Mouse (Mus musculus): ENCODE measurements around the gene Tnfsf13b.

Tnfsf13b gene

DNA sequence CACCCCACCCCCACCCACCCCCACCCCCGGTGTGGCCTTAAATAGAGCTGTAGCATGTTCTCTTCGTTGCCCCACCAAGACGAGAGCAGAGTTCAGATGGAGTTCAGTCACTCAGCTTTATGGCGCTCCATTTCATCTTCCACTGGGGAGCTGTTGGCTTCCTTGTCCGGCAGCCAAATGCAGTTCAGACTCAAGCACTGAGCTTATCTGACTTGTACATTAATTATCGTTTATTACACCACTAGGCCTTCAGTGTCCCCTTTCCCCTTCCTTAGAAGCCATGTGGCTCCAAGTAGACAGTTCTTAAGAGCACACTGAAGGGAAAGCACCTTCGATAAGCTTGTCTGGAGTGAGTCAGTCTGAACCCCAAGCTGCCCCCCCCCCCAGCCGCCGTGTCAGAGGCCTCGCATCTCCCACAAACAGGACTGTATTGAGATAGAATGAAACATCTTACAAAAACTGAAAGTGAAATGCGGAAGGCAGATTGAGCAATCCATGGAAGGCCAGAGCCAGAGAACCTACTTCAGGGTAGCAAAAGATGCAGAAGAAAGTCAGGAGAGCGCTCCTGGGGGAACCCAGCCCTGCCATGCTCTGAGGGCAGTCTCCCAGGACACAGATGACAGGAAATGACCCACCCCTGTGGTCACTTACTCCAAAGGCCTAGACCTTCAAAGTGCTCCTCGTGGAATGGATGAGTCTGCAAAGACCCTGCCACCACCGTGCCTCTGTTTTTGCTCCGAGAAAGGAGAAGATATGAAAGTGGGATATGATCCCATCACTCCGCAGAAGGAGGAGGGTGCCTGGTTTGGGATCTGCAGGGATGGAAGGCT is at the start of gene Tnfsf13b:
TSS of gene Tnfsf13b (plus strand) at position 312 of the 830 bp plus-strand sequence.
- peak; percentile 66 for DNase-seq (ENCODE audit: low read depth, low spot score)

GRCm38 (mm10) chr8:9958338-9958737 is 47.9 kb upstream of the Tnfsf13b start:
- DNase-seq (ENCODE audit: low read depth, low spot score), result no peak

- DNase-seq (ENCODE audit: low read depth, low spot score), result no peak
Observed at GRCm38 (mm10) chr8:9959919-9960318, 46.3 kb upstream of the Tnfsf13b start.

DNA sequence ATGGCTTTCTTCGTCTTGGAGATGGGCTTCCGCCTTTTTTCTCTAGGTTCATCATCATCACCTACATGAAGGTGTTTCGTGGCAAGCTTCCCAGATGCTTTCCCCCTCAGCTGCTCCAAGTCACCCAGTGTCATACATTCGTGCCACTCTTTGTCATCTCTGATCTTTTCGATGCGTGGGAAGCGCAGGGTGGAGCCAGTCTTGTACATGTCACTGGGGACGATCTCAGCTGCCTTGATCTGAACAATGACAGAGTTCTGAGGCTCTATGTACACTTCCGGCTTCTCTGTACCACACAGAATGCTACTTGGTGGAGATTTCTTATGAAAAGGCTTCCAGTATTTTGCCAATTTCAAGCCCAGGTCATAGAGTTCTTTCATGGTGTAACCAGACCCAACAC is 34.4 kb upstream of the Tnfsf13b start:
- peak; percentile 60 for DNase-seq (ENCODE audit: low read depth, low spot score)

- DNase-seq (ENCODE audit: low read depth, low spot score), result peak; percentile 31
Observed at GRCm38 (mm10) chr8:9975276-9975675, 31.0 kb upstream of the Tnfsf13b start.

DNA sequence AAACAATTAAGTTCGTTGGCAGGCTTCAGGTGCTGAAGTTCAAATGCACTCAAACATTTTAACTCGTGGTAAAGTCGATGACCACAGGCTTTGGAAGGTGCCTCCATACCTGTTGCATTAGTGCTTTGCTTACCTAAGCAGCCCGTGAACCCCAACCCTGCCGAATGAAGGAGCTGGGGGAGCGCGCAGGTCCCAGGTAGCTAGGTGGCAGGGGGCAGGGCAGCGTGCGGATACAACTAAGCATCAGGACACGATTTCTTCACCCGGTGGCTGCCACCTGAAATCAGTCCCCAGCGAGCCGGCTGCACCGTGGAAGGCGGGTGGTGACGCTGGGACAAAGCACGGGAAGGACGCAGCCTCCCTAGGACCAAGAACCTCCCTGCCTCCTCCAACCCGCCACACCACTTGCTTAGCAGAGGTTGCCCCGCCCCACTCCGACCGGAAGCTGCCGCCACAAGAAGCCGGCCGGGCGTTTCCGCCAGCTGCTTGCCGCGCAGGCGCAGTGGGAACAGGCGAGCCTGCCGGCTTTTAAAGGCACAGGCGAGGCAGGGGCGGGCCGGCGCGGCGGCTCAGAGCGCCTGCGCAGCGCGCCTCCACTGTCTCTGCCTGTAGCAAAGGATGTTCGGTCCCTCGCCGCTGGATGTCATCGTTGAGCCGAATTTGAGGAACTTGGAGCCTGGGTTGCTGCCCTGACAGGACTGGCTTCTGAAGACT is 30.2 kb upstream of the Tnfsf13b start:
- DNase-seq (ENCODE audit: low read depth, low spot score), result peak; percentile 99

DNA sequence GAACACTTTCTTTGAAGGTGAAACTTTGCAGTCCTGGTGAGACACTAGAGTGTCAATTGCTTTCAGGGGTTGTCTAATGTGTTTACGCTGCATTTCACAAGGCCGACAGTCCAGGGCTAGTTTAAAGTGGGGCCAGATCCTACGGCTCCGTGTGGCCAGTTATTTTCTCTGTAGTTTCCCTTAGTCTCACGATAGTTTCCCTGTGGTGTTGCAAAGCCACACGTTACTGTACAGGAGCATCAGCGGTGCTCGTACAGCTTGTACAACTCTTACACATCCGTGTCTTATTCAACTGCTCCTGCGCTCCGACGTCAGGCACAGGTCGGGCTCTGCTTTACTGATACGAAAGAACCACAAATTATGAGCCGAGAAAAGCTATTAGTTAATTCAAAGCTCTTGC is 29.3 kb upstream of the Tnfsf13b start:
- DNase-seq (ENCODE audit: low read depth, low spot score), result no peak

GRCm38 (mm10) chr8:9977573-9978314 is 28.5 kb upstream of the Tnfsf13b start, which contains the start of the genes Lig4 and Abhd13:
Gene Lig4 (minus strand): TSS chr8:9977686.
Gene Abhd13 (plus strand): TSS chr8:9977707.
- peak; percentile 97 for DNase-seq (ENCODE audit: low read depth, low spot score)

DNA sequence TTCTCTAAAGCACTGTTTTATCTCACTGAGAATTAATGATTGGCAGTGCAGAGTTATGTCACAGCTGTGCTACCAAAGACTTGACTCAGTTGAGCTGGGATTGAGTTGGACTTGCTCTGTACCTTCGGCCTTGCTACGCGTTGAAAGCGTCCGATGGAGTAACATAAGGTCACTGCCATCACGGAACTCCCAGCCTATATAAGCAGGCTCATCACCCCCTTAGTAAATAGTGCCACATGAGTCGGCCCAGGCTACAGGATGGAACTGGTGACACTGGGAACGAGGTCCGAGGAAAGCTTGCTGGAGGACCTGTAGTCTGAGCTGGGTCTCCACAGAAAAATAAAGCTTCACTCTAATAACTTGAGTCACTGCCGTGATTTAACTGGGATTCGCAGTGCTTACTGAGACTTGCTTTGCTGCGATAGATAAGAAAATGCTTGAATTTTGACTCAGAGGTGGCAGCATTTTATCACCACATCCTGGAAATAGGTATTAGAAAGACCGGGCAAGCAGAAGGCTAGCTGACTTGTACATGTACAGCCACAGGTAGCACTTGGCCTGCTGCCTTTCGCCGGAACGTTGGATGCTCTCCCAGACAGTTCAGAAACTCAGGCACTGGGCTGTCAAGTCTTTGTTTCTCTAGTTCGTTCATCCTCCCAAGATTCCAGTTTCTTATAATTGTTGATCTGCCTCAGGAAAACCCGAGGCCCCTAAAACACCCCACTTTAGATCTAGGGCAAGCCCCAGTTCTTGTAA is 27.6 kb upstream of the Tnfsf13b start:
- peak; percentile 10 for DNase-seq (ENCODE audit: low read depth, low spot score)

- DNase-seq (ENCODE audit: low read depth, low spot score), result no peak
Observed at GRCm38 (mm10) chr8:9979746-9980145, 26.5 kb upstream of the Tnfsf13b start.

DNA sequence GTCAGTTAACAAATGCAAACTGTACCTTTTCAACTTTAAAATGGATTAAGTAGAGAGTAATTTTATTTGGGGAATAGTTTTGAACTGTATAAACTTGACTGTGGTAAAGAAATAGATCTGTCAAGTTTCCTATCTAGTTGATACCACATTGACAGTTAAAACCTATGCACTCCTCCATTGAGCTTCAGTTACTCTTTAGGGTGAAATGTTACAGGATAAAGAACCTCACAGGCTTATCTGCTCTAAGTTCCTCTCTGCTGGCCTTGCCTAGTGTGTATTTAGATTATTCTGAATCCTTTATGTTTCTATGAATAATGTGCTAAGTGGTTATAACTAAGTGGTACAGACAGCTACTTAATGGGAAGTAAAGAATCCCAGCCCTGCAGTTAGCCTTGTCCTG is 26.1 kb upstream of the Tnfsf13b start:
- no peak for DNase-seq (ENCODE audit: low read depth, low spot score)

- DNase-seq (ENCODE audit: low read depth, low spot score), result no peak
Observed at GRCm38 (mm10) chr8:10004115-10004514, 2.2 kb upstream of the Tnfsf13b start.

- peak; percentile 28 for DNase-seq (ENCODE audit: low read depth, low spot score)
Observed at GRCm38 (mm10) chr8:10006986-10007659, 856 bp downstream of the Tnfsf13b start.

DNA sequence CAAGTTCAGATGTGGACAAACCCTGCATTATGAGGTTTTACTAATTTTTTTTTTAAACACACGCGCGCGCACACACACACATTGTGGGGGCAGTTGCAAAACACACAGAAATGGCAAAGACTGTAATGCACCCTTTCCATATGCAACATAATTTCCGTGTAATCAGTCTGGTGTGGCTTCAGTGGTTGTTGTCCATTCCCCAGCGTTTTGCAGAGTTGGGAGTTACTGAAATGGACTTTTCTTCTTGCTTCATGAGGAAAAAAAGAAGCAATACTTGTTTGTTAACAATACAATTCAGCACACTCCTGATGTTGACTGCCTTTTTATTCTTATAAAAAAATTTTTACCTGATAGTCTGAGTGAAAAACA is 1.4 kb downstream of the Tnfsf13b start:
- DNase-seq (ENCODE audit: low read depth, low spot score), result no peak

GRCm38 (mm10) chr8:10016252-10016651 is 10.0 kb downstream of the Tnfsf13b start:
- no peak for DNase-seq (ENCODE audit: low read depth, low spot score)

DNA sequence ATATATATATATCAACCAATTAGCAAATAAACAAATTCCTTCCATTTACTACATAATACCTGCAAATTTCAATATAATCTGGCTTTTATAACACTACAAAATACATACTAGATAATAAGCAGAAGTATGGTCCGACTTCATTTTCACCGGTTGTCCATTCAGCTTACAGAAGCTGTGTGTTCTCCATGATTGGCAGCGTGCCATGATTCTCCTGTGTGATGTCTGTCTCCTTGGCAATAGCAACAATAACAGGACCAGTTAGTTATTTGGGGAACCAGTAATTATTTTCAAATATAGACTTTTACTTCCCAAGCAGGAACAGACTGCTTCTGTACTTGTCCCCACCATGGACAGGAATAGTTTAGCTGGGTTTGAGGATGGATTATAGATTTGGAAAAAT is 11.0 kb downstream of the Tnfsf13b start:
- DNase-seq (ENCODE audit: low read depth, low spot score), result no peak

DNA sequence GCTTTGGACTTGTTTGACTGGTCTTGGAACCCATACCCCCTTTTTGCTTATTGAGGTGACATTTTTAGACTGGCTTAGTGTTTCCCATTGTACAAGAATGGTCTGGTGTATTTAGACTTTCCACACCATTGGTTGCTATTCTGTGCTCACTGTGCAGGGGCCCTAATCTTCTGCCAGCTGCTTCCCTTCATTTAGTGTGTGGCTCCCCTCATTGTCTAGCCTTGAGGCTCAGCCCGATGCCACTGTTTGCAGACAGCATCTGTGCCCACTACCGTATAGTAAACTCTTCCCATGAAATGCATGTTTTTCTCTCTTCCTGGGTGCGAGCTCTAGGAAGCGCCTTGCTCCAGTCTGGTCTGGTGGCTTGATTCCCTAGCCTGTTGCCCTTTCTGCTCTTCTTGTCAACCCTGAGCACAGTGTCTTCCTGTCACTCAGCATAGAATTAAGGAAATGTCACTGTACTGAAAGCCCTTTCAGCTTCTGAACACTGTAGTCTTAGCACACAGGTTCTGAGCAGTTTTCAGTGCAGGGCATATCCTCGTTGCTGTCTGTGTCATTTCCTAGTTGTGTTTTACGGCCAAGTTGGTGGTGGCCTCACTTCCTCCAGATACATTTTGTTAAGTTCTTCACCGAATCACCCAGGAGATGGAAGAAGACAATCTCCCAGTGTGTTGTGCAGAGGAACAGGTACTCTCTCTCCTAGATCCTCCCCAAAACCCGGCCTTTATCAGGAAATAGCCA is 24.2 kb downstream of the Tnfsf13b start:
- no peak for DNase-seq (ENCODE audit: low read depth, low spot score)

DNA sequence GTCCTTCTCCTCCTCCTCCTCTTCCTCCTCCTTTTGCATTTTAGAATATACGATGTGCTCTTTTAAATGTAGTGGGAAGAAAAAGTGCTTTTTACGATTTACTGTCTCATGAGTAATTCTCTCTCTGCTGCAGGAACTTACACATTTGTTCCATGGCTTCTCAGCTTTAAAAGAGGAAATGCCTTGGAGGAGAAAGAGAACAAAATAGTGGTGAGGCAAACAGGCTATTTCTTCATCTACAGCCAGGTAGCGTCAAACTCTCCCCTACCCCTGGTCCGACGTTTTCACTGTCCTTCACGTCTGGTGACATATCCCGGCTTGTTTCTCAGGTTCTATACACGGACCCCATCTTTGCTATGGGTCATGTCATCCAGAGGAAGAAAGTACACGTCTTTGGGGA is 24.9 kb downstream of the Tnfsf13b start:
- DNase-seq (ENCODE audit: low read depth, low spot score), result no peak

GRCm38 (mm10) chr8:10040866-10041265 is 34.6 kb downstream of the Tnfsf13b start:
- DNase-seq (ENCODE audit: low read depth, low spot score), result no peak

DNA sequence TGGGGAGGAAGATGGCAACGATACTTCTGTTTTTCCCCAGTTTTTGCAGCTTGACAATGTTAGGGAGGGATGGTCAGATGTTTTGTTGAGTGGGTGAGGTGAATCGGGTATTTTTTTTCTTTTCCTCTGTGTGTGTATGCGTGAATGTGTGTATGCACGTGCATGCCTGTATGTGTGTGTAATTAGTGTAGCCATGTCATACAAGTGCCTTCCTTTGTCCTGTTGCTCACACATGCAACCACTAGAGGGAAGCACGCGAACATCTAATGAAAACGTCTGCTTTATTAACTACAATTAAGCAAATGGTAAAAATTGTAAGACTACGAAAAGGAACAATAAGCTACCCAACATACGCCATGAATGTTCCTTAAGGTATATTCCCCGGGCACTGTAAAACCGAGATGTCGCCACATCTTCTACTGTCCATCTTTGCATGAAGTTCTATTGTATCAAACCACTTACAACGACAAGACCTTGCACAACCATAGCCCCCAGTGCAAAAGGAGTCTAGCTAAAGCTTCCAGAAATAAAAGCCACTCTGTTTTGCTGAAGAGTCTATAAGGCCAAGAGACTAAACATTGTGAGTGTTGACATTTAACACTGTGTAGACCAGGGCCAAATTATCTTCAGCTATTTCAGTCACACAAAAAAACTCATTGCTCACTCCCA is 37.7 kb downstream of the Tnfsf13b start:
- DNase-seq (ENCODE audit: low read depth, low spot score), result no peak

Measured in CD4-positive helper T cell, adult 2 months (primary cell).